ENCODE assay signal across 11 mouse cellular contexts in the genomic region with DNA sequence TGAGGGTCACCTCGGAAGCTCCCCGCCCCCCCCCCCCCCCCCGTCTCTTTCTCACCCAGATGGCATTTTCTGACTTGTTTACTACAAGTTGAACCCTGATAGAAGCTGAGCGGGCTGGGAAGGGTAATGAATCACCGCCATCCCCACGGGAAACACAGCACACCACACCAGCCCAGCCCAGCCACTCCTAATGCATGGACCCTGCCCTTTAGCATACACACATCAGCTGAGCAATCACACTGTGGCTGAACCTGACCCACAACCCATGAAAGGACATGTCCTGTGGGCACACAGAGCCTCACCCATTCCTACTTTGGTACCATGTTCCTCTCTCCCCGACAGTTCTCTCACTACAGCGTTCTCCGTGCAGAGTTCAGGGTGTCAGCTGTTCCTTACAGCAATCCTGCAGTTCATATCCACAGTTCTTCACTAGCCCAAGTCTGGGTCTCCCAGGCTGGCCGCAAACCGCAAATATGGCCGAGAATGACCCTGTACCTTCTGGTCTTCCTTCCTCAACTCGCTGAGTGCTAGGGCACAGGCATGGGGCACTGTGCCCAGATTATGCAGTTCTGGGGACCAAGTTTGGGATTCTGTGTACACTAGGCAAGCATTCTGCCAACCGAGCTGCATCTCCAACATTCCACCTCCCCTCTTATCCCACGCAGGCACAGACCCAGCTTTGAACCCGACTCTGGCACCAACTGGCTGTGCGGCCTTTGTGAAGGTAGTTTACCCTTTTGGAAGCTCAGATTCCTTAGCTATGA.
DNase-seq lines count a peak whose midpoint lies in the region; ATAC-seq lines count a peak whose summit lies in the region.
"Had no signal": no experiment of that assay in that cellular context is flagged by ENCODE, and none has a peak within 500 bp of the region (broad histone marks: within the 10 kb centered on the region; RNA-seq: fewer than 3 reads in every experiment).

No protein-coding gene starts in this region.

- WGBS in heart, embryonic 13.5 days = 65% methylated on average over 17 of the region's 17 CpGs
- 71% methylated on average over 17 of the region's 17 CpGs for WGBS in heart, embryonic 12.5 days
- WGBS in intestine, embryonic 16.5 days = 60% methylated on average over 16 of the region's 17 CpGs

- H3K27me3 ChIP-seq in heart, embryonic 13.5 days (replicated peaks) = 0 out of 2 replicates have a peak, but pooled peaks cover 5% of the 10 kb centered on the region
- H3K27me3 ChIP-seq in heart, embryonic 12.5 days (replicated peaks) = no peaks in the 10 kb centered on the region
- no peaks in the 10 kb centered on the region for H3K27me3 ChIP-seq in intestine, embryonic 16.5 days (replicated peaks; ENCODE audit: control insufficient read depth, insufficient read depth, low read length)
- H3K27me3 ChIP-seq: CH12.LX had no signal

- peak overlapping the region; percentile 42; the same call in 1 of the 2 replicates for H3K27ac ChIP-seq in heart, embryonic 13.5 days (replicated peaks)
- no peak overlapping the region for H3K27ac ChIP-seq in heart, embryonic 12.5 days (ENCODE audit: poor library complexity, severe bottlenecking)
- H3K27ac ChIP-seq in intestine, embryonic 16.5 days (ENCODE audit: low read length) = peak overlapping the region; percentile 69

- no peak overlapping the region for H3K9ac ChIP-seq in heart, embryonic 13.5 days
- no peak overlapping the region for H3K9ac ChIP-seq in heart, embryonic 12.5 days
- H3K9ac ChIP-seq in intestine, embryonic 16.5 days (ENCODE audit: low read depth, low read length) = peak overlapping the region; percentile 35; the same call in 1 of the 2 replicates
- H3K9ac ChIP-seq: liver, postnatal 0 days had no signal

- DNase-seq in urinary bladder, adult 2 months (ENCODE audit: low spot score) = peak; percentile 52
- no peak for DNase-seq in urinary bladder, postnatal 10 days (ENCODE audit: low spot score)
- peak; percentile 59 to 68 for DNase-seq in urinary bladder, postnatal 36 days (ENCODE audit: low spot score in 2 of 2)
- no peak for DNase-seq in spleen, postnatal 4 days (ENCODE audit: low spot score in 2 of 2)
- no peak for DNase-seq in spleen, adult 18-20 months
- DNase-seq: liver, postnatal 0 days had no signal

- peaks cover 67% of the 10 kb centered on the region for H3K4me1 ChIP-seq in heart, embryonic 13.5 days
- H3K4me1 ChIP-seq in heart, embryonic 12.5 days (replicated peaks) = peaks cover 53% of the 10 kb centered on the region
- peaks cover 40% of the 10 kb centered on the region for H3K4me1 ChIP-seq in intestine, embryonic 16.5 days (ENCODE audit: control insufficient read depth, insufficient read depth, low read length)

- no peaks in the 10 kb centered on the region for H3K9me3 ChIP-seq in heart, embryonic 13.5 days
- H3K9me3 ChIP-seq in heart, embryonic 12.5 days (replicated peaks) = no peaks in the 10 kb centered on the region
- H3K9me3 ChIP-seq in intestine, embryonic 16.5 days (ENCODE audit: control insufficient read depth, low read length) = no peaks in the 10 kb centered on the region

- ATAC-seq in heart, embryonic 13.5 days (ENCODE audit: extremely low read depth, insufficient number of reproducible peaks, low FRiP score, low TSS enrichment) = no peak
- no peak for ATAC-seq in heart, embryonic 12.5 days (ENCODE audit: insufficient number of reproducible peaks, low FRiP score)
- ATAC-seq in intestine, embryonic 16.5 days = peak; percentile 49
- ATAC-seq: liver, postnatal 0 days had no signal

- H3K4me2 ChIP-seq in heart, embryonic 13.5 days = no peak overlapping the region
- no peak overlapping the region for H3K4me2 ChIP-seq in heart, embryonic 12.5 days
- H3K4me2 ChIP-seq in intestine, embryonic 16.5 days (ENCODE audit: low read depth, low read length) = no peak overlapping the region

- H3K36me3 ChIP-seq in heart, embryonic 13.5 days = no peaks in the 10 kb centered on the region
- H3K36me3 ChIP-seq in heart, embryonic 12.5 days = no peaks in the 10 kb centered on the region
- H3K36me3 ChIP-seq in intestine, embryonic 16.5 days (ENCODE audit: control insufficient read depth, insufficient read depth, low read length) = no peaks in the 10 kb centered on the region

- no peak overlapping the region for H3K4me3 ChIP-seq in heart, embryonic 13.5 days
- H3K4me3 ChIP-seq in heart, embryonic 12.5 days = no peak overlapping the region
- no peak overlapping the region for H3K4me3 ChIP-seq in intestine, embryonic 16.5 days (ENCODE audit: low read length)
- H3K4me3 ChIP-seq: erythroblast, embryonic 14.5 days had no signal

Comparison
In these comparisons a context has a peak if more than half of its experiments do, and no peak if none do; other contexts are left out.
1. DNase-seq: peak in urinary bladder, adult 2 months (single experiment) and urinary bladder, postnatal 36 days (2 of 2); none in urinary bladder, postnatal 10 days (single experiment), spleen, postnatal 4 days (0 of 2) and spleen, adult 18-20 months (0 of 2).